Mouse (Mus musculus): ENCODE results near the gene Cant1.

Gene Cant1

DNA sequence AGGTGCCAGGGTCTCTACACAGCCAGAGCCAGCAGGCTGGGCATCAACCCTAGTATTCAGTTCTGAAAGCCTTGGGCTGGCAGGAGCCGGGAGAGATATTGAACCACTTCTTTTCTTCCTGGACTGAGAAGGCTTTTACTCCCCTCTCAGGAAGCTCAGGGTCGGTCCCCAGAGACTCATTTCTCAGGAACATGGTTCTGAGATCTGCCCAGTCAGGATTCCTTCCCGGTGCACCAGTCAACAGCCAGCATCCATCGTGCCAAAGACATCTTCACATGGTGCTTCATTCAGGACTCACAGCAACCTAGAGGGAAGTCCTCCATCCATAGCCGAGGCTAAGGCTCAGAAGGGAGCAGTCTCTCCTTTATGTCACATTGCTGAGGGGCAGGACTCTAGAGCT is 44.4 kb downstream of the Cant1 start:
- DNase-seq (ENCODE audit: low spot score in 2 of 2), result no peak

DNA sequence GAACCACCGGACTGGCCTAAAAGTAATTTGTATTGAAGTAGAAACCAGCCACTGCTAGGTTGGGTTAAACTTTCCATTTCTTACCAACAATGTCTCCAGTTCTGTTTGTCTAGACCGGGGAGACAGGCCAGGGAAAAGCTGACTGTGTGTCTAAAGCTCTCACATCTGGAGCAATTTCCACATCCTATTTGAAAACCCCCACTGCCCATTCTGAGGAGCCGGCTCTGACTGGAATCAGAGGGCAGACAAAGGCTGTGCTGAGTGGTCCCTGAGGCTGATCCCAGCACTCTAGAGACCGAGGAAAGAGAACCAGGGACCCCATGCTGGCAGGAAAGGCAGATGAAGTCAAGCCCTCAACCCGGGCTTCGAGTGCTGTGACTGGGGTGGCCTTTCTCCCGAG is 46.2 kb downstream of the Cant1 start:
- no peak for DNase-seq (ENCODE audit: low spot score in 2 of 2)

DNA sequence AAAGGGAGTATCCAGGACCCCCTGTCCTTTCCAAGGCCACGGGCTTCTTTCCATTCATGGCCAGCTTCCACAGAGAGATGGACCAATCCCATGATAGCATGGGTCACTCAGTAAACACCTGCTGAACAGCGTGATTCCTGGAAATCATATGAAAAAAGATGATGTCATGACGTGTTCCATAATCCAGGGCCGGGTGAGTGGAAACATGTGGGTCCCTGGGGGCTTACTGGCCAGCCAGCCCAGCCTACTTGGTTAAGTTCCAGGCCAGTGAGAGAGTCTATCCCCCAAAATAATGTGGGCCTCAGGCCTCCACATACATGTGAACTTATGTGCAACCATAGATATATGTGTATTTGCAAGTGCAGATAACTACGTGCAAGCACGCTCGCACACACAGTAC is 47.0 kb downstream of the Cant1 start:
- no peak for DNase-seq (ENCODE audit: low spot score in 2 of 2)

DNA sequence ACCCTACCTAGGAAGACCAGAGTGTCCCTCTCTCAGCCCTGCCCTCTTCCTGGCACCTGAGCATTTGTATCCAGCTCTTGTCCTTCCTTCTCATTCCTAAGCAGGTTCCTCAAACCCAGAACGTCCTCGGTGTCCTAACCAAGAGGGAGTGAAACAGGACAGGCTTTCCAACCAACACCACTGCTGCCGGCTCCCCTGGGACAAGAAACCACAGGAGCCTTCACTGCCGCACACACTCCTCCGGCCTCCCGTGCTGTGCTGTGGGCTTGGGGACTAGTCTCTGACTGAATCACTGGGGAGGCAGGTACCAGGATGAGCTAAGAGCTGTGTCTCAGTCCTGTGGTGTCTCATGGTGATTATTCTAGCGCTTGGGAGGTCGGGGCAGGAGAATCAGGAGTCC is 49.2 kb downstream of the Cant1 start:
- DNase-seq (ENCODE audit: low spot score in 2 of 2), result no peak

DNA sequence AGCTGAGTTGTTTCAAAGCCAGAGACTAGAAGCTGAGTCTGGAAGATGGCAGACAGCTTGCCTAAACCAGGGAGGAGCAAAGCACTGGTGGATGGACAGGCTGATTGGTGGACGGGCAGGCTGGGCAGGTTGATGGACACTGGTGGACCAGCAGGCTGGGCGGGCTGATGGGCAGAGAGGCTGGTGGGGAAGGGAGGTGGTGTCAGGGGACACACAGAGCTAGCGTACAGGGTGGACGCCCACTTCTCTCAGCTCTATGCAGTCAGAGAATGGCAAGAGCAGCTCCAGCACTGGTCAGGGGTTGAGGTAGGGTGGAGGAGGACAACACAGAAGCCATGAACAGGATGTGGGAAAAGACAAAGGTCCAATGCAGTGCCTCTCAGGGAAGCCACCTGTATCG is 49.6 kb downstream of the Cant1 start:
- no peak for DNase-seq (ENCODE audit: low spot score in 2 of 2)

DNA sequence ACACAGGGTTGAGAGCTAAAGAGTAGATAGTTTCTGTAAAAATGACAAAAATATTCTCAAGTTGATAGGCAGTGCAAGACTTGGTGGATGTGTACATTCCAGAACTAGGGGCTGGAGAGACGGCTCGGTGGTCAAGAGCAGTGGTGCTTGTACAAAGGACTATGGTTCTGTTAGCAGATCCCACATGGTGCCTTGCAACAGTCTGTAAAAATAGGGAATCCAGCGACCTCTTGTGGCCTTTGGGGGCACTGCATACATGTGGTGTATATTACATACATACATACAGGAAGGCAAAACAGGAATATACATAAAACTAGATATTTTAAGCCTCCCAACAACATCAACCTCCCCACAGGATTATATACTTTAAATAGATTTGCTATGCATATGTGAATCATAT is 50.6 kb downstream of the Cant1 start:
- peak; percentile 36 to 40 for DNase-seq (ENCODE audit: low spot score in 2 of 2)

DNA sequence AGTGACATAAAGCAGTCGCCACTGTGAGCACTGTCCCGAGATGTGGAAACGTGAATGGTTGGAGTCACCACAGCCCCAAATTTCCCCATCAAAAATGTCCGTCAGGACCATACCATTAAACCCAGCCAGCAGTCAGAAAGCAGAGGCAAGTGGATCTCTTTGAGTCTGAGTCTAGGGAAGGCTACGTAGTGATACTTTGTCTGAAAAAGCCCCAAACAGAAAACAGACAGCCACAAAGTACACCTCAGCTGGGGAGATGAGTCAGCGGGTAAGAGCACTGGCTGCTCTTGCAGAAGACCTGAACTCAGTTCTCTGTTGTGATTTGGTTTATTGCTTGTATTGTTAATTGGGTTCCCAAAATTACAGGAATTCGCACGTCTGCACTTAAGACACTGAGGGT is 52.3 kb downstream of the Cant1 start:
- DNase-seq (ENCODE audit: low spot score in 2 of 2), result no peak

DNA sequence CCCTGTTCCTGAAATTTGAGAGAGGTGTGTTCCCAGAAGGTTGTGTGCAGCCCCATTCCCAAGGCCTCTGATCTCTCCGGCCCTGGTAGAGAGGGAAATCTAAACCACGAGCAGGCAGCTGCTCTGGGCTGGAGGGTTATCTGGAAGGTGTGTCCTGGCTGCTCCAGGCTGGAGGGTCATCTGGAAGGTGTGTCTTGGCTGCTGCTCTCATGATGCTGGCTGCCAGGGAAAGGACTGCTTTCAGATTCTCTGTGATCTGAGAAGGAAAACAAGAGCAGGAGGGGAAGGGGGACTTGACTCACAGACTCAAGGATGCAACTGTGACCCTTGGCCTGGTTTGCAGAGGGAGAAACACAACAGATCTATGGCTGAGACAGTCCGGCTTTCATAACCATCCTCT is 52.8 kb downstream of the Cant1 start:
- DNase-seq (ENCODE audit: low spot score in 2 of 2), result no peak

DNA sequence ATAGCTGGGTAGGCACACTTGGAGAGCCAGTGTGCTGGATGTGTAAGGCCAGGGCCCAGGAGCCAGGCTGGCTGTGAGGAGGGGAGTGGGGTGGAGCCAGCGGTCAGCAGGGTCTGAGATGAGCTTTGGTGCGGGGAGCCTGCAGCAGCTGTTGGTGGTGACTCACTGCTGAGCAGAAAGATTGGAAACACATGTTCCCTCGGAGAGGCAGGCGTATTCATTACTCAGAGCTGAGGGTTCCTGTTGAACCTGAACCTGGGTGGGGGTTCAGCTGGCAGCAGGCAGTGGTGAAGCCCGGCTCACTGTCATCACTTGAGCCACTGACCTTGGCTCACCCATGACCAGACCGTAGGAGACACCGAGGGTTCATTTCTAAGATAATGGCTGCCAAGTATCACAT is 53.7 kb downstream of the Cant1 start:
- DNase-seq (ENCODE audit: low spot score in 2 of 2), result no peak

DNA sequence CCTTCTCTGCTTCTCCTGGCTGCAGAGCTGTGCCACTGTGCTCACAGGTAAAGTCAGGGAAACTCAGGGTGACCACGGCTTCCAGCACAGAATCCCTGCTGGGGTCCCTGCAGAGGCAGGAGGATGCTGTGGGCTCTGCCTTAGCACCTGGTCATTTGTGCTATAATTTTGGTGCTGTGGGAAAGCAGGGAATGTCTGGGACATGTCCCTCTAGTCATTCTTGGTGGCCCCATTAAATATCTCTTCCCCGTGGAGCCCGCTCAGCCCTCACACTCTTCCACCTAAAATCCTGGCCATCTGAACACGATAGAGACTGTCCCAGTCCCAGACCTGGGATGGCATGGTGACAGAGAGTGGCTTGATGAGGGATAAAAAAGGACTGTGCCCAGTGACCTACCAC is 54.9 kb downstream of the Cant1 start:
- no peak for DNase-seq (ENCODE audit: low spot score in 2 of 2)

DNA sequence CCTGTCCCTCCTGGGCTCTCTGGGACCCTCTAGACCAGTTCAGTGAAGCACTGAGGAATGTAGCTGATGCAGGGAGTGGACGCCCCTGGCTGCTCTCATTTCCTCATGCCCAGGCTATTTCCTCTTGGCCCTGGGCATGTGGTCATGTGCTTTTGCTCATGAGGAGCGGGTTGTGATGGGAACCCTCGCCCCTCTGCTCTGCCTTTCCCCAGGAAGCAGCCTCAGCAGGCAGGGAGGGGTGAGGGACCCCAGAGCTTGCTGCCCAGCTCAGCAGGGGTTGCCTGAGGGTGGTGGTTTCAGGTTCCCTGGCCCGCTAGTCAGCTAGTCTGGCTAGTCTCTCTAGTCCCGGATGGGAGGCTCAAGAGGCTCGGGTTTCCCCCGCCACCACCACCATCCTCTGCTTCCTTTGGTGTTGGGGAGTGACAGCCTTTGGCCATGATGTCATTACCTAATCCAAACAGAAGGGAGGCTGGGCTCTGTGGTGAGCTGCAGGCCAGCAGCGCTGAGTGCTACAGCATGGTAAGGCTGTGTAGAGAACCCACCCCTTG is 55.8 kb downstream of the Cant1 start:
- peak; percentile 65 to 77 for DNase-seq (ENCODE audit: low spot score in 2 of 2)

DNA sequence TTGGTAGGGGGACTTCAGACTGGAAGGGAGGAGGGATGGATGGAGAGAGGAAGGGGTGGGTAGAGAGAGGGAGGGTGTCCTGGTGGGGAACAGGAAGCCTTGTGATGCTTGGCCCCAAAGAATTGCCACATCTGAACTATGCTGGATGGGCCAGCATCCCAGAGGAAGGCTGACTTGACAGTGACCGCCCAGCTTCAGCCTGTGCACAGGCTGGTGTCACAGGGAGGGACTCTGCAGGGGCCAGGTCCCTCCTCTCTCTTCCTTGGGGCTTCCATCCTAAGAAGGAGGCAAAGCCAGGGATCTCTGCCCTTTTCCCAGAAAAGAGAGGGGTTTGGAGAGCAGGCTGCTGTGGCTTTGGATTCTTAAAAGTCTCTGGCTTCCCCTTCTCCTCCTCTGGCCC is 56.4 kb downstream of the Cant1 start:
- no peak for DNase-seq (ENCODE audit: low spot score in 2 of 2)

DNA sequence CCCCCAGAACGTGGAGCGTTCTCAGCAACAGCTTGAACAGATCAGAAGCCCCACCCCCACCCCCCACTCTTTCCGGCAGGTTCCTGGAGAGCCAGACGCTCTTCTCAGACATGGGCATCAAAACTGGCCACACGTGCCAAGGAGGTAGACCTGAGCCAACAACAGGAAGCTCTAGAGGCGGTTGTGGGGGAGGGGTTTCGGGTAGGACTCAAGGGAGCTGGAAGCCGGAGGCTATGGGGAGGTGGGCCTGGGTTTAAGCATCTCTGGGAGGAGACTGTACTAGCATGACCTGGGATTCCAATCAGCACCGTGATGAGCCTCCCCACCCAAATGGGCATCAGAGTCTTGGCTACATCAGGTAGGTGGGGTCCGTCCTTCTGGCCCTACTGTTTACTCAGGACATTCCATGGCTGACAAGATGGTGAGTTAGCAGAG is 58.0 kb downstream of the Cant1 start:
- DNase-seq (ENCODE audit: low spot score in 2 of 2), result no peak

DNA sequence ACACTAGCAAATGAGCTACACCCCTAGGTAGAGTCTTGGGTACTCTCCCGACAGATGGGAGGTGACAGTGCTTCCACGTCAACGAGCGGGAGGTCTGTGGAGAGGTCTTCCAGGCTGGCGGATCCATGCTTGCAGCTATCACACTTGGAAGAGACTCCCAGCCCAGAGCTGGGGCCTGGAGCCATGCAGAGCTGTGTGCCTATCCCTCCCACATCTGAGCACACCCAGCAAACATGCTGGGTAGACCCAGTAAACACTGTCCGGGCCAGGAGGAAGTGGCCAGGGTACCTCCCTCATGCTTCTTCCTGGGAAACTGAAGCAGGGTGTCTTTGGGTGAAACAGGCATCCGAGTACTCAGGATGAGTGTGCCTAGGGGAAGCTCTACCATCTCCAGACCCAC is 58.4 kb downstream of the Cant1 start:
- no peak for DNase-seq (ENCODE audit: low spot score in 2 of 2)

All from natural killer cell, adult 2 months (primary cell).